Mouse (Mus musculus): ENCODE results near the gene Gpsm1. TPM values are rescaled to one million over a fixed set of nuclear protein-coding genes. Genes with fewer than 3 reads are reported as not detected.
"Not testable (repeated sequence)": the region's sequence is repeated elsewhere in the genome, so short reads cannot be mapped to it uniquely, and the experiment has no call there.

Gene Gpsm1
- total and polyA plus RNA-seq, 2 experiments from 2014 or later = 149 to 257 TPM

- H3K36me3 ChIP-seq (ENCODE audit: insufficient read depth) = peaks cover 59% of the 10 kb centered on the region
- 0 out of 2 replicates have a peak, but pooled peaks cover 5% of the 10 kb centered on the region for H3K4me1 ChIP-seq (ENCODE audit: insufficient read depth)
- peak within 1 kb of the TSS; percentile 57 for H3K9ac ChIP-seq
- no peaks in the 10 kb centered on the region for H3K27me3 ChIP-seq (ENCODE audit: insufficient read depth, low read length)
- ATAC-seq (peak; percentile 99), DNase-seq (peak; percentile 85)
- H3K4me3 ChIP-seq (ENCODE audit: low read depth, low read length) = peak within 1 kb of the TSS; percentile 54
- peak within 1 kb of the TSS; percentile 72 for H3K4me2 ChIP-seq (ENCODE audit: low read depth)
- peak within 1 kb of the TSS; percentile 35; the same call in 1 of the 2 replicates for H3K27ac ChIP-seq (ENCODE audit: low read depth, low read length)
- WGBS = under 1% methylated on average over 38 of the region's 38 CpGs
- TF ChIP-seq CTCF (IDR thresholded peaks at IDR 0.05; ENCODE audit: low read depth) = 0 out of 2 replicates have a peak, but pooled peaks have one; percentile 3
- H3K9me3 ChIP-seq (ENCODE audit: low read length) = no peaks in the 10 kb centered on the region
These were observed 64.9 kb downstream of the Gpsm1 start, which contains the start of gene Snapc4 for GRCm38 (mm10) chr2:26380131-26380771. Gene Snapc4, minus strand, starts transcription at chr2:26380653.

- H3K9ac ChIP-seq = peak overlapping the region; percentile 57
- H3K4me2 ChIP-seq (ENCODE audit: low read depth) = peak overlapping the region; percentile 72
- DNase-seq; ATAC-seq; H3K9me3 ChIP-seq (ENCODE audit: low read length); H3K27me3 ChIP-seq (ENCODE audit: insufficient read depth, low read length); H3K4me1 ChIP-seq (ENCODE audit: insufficient read depth): not testable (repeated sequence)
- WGBS = 43% methylated on average over 5 of the region's 6 CpGs
- peaks cover 59% of the 10 kb centered on the region for H3K36me3 ChIP-seq (ENCODE audit: insufficient read depth)
- H3K27ac ChIP-seq (ENCODE audit: low read depth, low read length) = 0 out of 2 replicates have a peak overlapping the region, but pooled peaks have one; percentile 35
- H3K4me3 ChIP-seq (ENCODE audit: low read depth, low read length) = peak overlapping the region; percentile 54
These were observed 65.6 kb downstream of the Gpsm1 start for GRCm38 (mm10) chr2:26380871-26381270.

- peaks cover 14% of the 10 kb centered on the region; the same call in 1 of the 2 replicates for H3K4me1 ChIP-seq (ENCODE audit: insufficient read depth)
- no peak overlapping the region for H3K4me3 ChIP-seq (ENCODE audit: low read depth, low read length)
- no peak for TF ChIP-seq CTCF (IDR thresholded peaks at IDR 0.05; ENCODE audit: low read depth)
- peaks cover 68% of the 10 kb centered on the region for H3K36me3 ChIP-seq (ENCODE audit: insufficient read depth)
- H3K27me3 ChIP-seq (ENCODE audit: insufficient read depth, low read length) = no peaks in the 10 kb centered on the region
- no peak overlapping the region for H3K27ac ChIP-seq (ENCODE audit: low read depth, low read length)
- WGBS = 92% methylated on average over 3 of the region's 3 CpGs
- DNase-seq = no peak
- H3K4me2 ChIP-seq (ENCODE audit: low read depth) = peak overlapping the region; percentile 98; the same call in 1 of the 2 replicates
- H3K9ac ChIP-seq = no peak overlapping the region
- no peaks in the 10 kb centered on the region for H3K9me3 ChIP-seq (ENCODE audit: low read length)
- ATAC-seq = no peak
These were observed 72.4 kb downstream of the Gpsm1 start for GRCm38 (mm10) chr2:26387713-26388112.

- ATAC-seq (peak; percentile 62), DNase-seq (no peak)
- no peak for TF ChIP-seq CTCF (IDR thresholded peaks at IDR 0.05; ENCODE audit: low read depth)
- peak overlapping the region; percentile 78 for H3K9ac ChIP-seq
- H3K4me3 ChIP-seq (ENCODE audit: low read depth, low read length) = peak overlapping the region; percentile 93
- no peaks in the 10 kb centered on the region for H3K27me3 ChIP-seq (ENCODE audit: insufficient read depth, low read length)
- H3K4me2 ChIP-seq (ENCODE audit: low read depth) = peak overlapping the region; percentile 98
- peak overlapping the region; percentile 78 for H3K27ac ChIP-seq (ENCODE audit: low read depth, low read length)
- H3K9me3 ChIP-seq (ENCODE audit: low read length) = no peaks in the 10 kb centered on the region
- WGBS = 1% methylated on average over 45 of the region's 45 CpGs
- peaks cover 66% of the 10 kb centered on the region for H3K36me3 ChIP-seq (ENCODE audit: insufficient read depth)
- peaks cover 14% of the 10 kb centered on the region; the same call in 1 of the 2 replicates for H3K4me1 ChIP-seq (ENCODE audit: insufficient read depth)
These were observed 73.4 kb downstream of the Gpsm1 start for GRCm38 (mm10) chr2:26388682-26389153.

GRCm38 (mm10) chr2:26389154-26389690 is 73.9 kb downstream of the Gpsm1 start, which contains the start of the genes Entr1 and Pmpca:
Gene Entr1, minus strand, starts transcription at chr2:26389316.
Gene Pmpca, plus strand, starts transcription at chr2:26389339.
- Histone ChIP-seq H3K36me3 (ENCODE audit: insufficient read depth) (peaks cover 62% of the 10 kb centered on the region), H3K4me1 (ENCODE audit: insufficient read depth) (peaks cover 14% of the 10 kb centered on the region; the same call in 1 of the 2 replicates), H3K27me3 (ENCODE audit: insufficient read depth, low read length) (no peaks in the 10 kb centered on the region), H3K27ac (ENCODE audit: low read depth, low read length) (peak within 1 kb of the TSS; percentile 78), H3K9ac (peak within 1 kb of the TSS; percentile 78), H3K9me3 (ENCODE audit: low read length) (no peaks in the 10 kb centered on the region), H3K4me3 (ENCODE audit: low read depth, low read length) (peak within 1 kb of the TSS; percentile 93), H3K4me2 (ENCODE audit: low read depth) (peak within 1 kb of the TSS; percentile 98)
- WGBS = under 1% methylated on average over 57 of the region's 60 CpGs
- peak; percentile 92 for DNase-seq
- no peak for TF ChIP-seq CTCF (IDR thresholded peaks at IDR 0.05; ENCODE audit: low read depth)
- ATAC-seq = peak; percentile 94

- H3K4me3 ChIP-seq (ENCODE audit: low read depth, low read length) = no peak overlapping the region
- no peaks in the 10 kb centered on the region for H3K9me3 ChIP-seq (ENCODE audit: low read length)
- peaks cover 14% of the 10 kb centered on the region; the same call in 1 of the 2 replicates for H3K4me1 ChIP-seq (ENCODE audit: insufficient read depth)
- no peak overlapping the region for H3K9ac ChIP-seq
- TF ChIP-seq CTCF (IDR thresholded peaks at IDR 0.05; ENCODE audit: low read depth) = no peak
- H3K4me2 ChIP-seq (ENCODE audit: low read depth) = no peak overlapping the region
- no peaks in the 10 kb centered on the region for H3K27me3 ChIP-seq (ENCODE audit: insufficient read depth, low read length)
- H3K36me3 ChIP-seq (ENCODE audit: insufficient read depth) = peaks cover 63% of the 10 kb centered on the region
- DNase-seq (no peak), ATAC-seq (no peak)
- H3K27ac ChIP-seq (ENCODE audit: low read depth, low read length) = no peak overlapping the region
- whole genome bisulfite sequencing = 83% methylated on average over 3 of the region's 3 CpGs
These were observed 75.6 kb downstream of the Gpsm1 start for GRCm38 (mm10) chr2:26390954-26391353.

- Histone ChIP-seq H3K36me3 (ENCODE audit: insufficient read depth) (peaks cover 63% of the 10 kb centered on the region), H3K27me3 (ENCODE audit: insufficient read depth, low read length) (no peaks in the 10 kb centered on the region), H3K4me1 (ENCODE audit: insufficient read depth) (peaks cover 14% of the 10 kb centered on the region; the same call in 1 of the 2 replicates), H3K4me3 (ENCODE audit: low read depth, low read length) (no peak overlapping the region), H3K9ac (no peak overlapping the region), H3K9me3 (ENCODE audit: low read length) (no peaks in the 10 kb centered on the region), H3K4me2 (ENCODE audit: low read depth) (no peak overlapping the region), H3K27ac (ENCODE audit: low read depth, low read length) (no peak overlapping the region)
- ATAC-seq (no peak), DNase-seq (no peak)
- TF ChIP-seq CTCF (IDR thresholded peaks at IDR 0.05; ENCODE audit: low read depth) = no peak
- 88% methylated on average over 6 of the region's 6 CpGs for WGBS
These were observed 76.3 kb downstream of the Gpsm1 start for GRCm38 (mm10) chr2:26391617-26392016.

Other genes with a start within 250 kb of the Gpsm1 start
- 18.5 and 18.9 TPM in 2 replicates for gene Nacc2, start 192.3 kb upstream of the Gpsm1 start, total RNA-seq (2014; rRNA removed)
- gene Nacc2, start 192.3 kb upstream of the Gpsm1 start, polyA plus RNA-seq (2015; fragmentation: Nextera tagmentation; extraction: Ambion mirVana) = 12.3 and 18.3 TPM in 2 replicates
- gene Lhx3, start 107.2 kb upstream of the Gpsm1 start, total RNA-seq (2014; rRNA removed) = 0.08 TPM in 1 of 2 replicates, not detected in the other
- 0.06 TPM in 1 of 2 replicates, not detected in the other for gene Lhx3, start 107.2 kb upstream of the Gpsm1 start, polyA plus RNA-seq (2015; fragmentation: Nextera tagmentation; extraction: Ambion mirVana)
- 21.2 and 22.2 TPM in 2 replicates for gene Qsox2, start 78.0 kb upstream of the Gpsm1 start, total RNA-seq (2014; rRNA removed)
- 5.5 and 9.1 TPM in 2 replicates for gene Qsox2, start 78.0 kb upstream of the Gpsm1 start, polyA plus RNA-seq (2015; fragmentation: Nextera tagmentation; extraction: Ambion mirVana)
- 1.5 and 2.0 TPM in 2 replicates for gene Ccdc187, start 21.0 kb upstream of the Gpsm1 start, total RNA-seq (2014; rRNA removed)
- gene Ccdc187, start 21.0 kb upstream of the Gpsm1 start, polyA plus RNA-seq (2015; fragmentation: Nextera tagmentation; extraction: Ambion mirVana) = 0.13 TPM in 2 replicates
- 32.2 and 39.8 TPM in 2 replicates for gene Dnlz, start 36.6 kb downstream of the Gpsm1 start, total RNA-seq (2014; rRNA removed)
- 28.8 and 33.2 TPM in 2 replicates for gene Dnlz, start 36.6 kb downstream of the Gpsm1 start, polyA plus RNA-seq (2015; fragmentation: Nextera tagmentation; extraction: Ambion mirVana)
- gene Card9, start 45.4 kb downstream of the Gpsm1 start, total RNA-seq (2014; rRNA removed) = 4.0 and 4.1 TPM in 2 replicates
- gene Card9, start 45.4 kb downstream of the Gpsm1 start, polyA plus RNA-seq (2015; fragmentation: Nextera tagmentation; extraction: Ambion mirVana) = 0.84 and 1.8 TPM in 2 replicates
- 56.7 and 58.6 TPM in 2 replicates for gene Snapc4, start 65.1 kb downstream of the Gpsm1 start, total RNA-seq (2014; rRNA removed)
- gene Snapc4, start 65.1 kb downstream of the Gpsm1 start, polyA plus RNA-seq (2015; fragmentation: Nextera tagmentation; extraction: Ambion mirVana) = 14.9 and 19.1 TPM in 2 replicates
- 160 and 179 TPM in 2 replicates for gene Entr1, start 73.8 kb downstream of the Gpsm1 start, total RNA-seq (2014; rRNA removed)
- 146 and 152 TPM in 2 replicates for gene Entr1, start 73.8 kb downstream of the Gpsm1 start, polyA plus RNA-seq (2015; fragmentation: Nextera tagmentation; extraction: Ambion mirVana)
- 66.0 and 74.3 TPM in 2 replicates for gene Pmpca, start 73.8 kb downstream of the Gpsm1 start, total RNA-seq (2014; rRNA removed)
- 76.1 and 85.7 TPM in 2 replicates for gene Pmpca, start 73.8 kb downstream of the Gpsm1 start, polyA plus RNA-seq (2015; fragmentation: Nextera tagmentation; extraction: Ambion mirVana)
- 24.1 and 26.6 TPM in 2 replicates for gene Inpp5e, start 93.7 kb downstream of the Gpsm1 start, total RNA-seq (2014; rRNA removed)
- gene Inpp5e, start 93.7 kb downstream of the Gpsm1 start, polyA plus RNA-seq (2015; fragmentation: Nextera tagmentation; extraction: Ambion mirVana) = 8.9 and 12.6 TPM in 2 replicates
- 52.6 and 65.6 TPM in 2 replicates for gene Sec16a, start 129.7 kb downstream of the Gpsm1 start, total RNA-seq (2014; rRNA removed)
- gene Sec16a, start 129.7 kb downstream of the Gpsm1 start, polyA plus RNA-seq (2015; fragmentation: Nextera tagmentation; extraction: Ambion mirVana) = 9.0 and 10.9 TPM in 2 replicates
- gene Notch1, start 201.1 kb downstream of the Gpsm1 start, total RNA-seq (2014; rRNA removed) = 23.8 and 38.7 TPM in 2 replicates
- 5.0 and 6.8 TPM in 2 replicates for gene Notch1, start 201.1 kb downstream of the Gpsm1 start, polyA plus RNA-seq (2015; fragmentation: Nextera tagmentation; extraction: Ambion mirVana)

Measured in forebrain, postnatal 0 days (tissue).